25 mouse cellular contexts compared by ENCODE assay signal in the genomic region with DNA sequence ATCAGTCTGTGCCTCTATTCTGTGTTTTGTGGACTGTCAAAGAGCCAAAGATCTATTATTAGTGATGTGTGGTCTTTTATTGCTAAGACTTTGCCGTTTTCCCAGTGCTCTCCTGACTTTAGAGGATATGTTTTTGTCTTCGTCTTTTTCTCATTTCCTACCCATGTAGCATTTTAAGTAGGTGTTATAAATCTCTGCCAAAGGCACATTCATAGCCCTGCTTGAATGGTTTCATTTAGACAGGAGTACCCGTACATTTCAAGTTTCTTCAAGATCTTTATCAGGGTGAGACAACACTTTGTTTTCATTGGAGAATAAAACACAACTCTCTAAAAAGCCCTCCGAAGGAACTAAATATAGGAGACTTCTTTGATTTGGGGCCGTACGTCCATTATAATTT.
DNase-seq lines count a peak whose midpoint lies in the region; ATAC-seq and TF ChIP-seq lines count a peak whose summit lies in the region.
"Had no signal": no experiment of that assay in that cellular context is flagged by ENCODE, and none has a peak within 500 bp of the region (broad histone marks: within the 10 kb centered on the region; RNA-seq: fewer than 3 reads in every experiment).

No protein-coding gene starts in this region.

- ATAC-seq in hindbrain, embryonic 14.5 days (ENCODE audit: low FRiP score) = no peak
- no peak for ATAC-seq in kidney, postnatal 0 days (replicated peaks; ENCODE audit: low FRiP score, low read depth)
- peak; percentile 43; the same call in 1 of the 2 replicates for ATAC-seq in neural tube, embryonic 11.5 days (ENCODE audit: insufficient read depth, low FRiP score, low TSS enrichment)
- ATAC-seq: activated CD4-positive, CD25-positive, alpha-beta regulatory T cell, adult 4 months; forebrain, embryonic 14.5 days; intestine, embryonic 15.5 days; Patski had no signal

- no peak overlapping the region for H3K9ac ChIP-seq in hindbrain, embryonic 14.5 days
- H3K9ac ChIP-seq in kidney, postnatal 0 days (ENCODE audit: low read depth, low read length) = no peak overlapping the region
- no peak overlapping the region for H3K9ac ChIP-seq in neural tube, embryonic 11.5 days (ENCODE audit: low read length)
- H3K9ac ChIP-seq: embryonic facial prominence, embryonic 15.5 days; heart, embryonic 15.5 days; intestine, embryonic 15.5 days had no signal

- peak; percentile 40 for DNase-seq in hindbrain, embryonic 14.5 days (ENCODE audit: low spot score)
- DNase-seq in hindbrain, embryonic 10.5 days (ENCODE audit: low spot score) = no peak
- DNase-seq in kidney, postnatal 0 days (ENCODE audit: low spot score) = peak; percentile 14
- no peak for DNase-seq in kidney, adult 8-10 months
- no peak for DNase-seq in neural tube, embryonic 11.5 days (ENCODE audit: low spot score)
- no peak for DNase-seq in neural tube, embryonic 10.5 days (ENCODE audit: extremely low spot score, low spot score)
- peak; percentile 5 for DNase-seq in mesoderm, embryonic 11.5 days (ENCODE audit: low read depth, low spot score)
- DNase-seq in right cerebral cortex, adult 18-20 months = no peak
- DNase-seq: adrenal gland, postnatal 14 days; cerebellum, adult 18-20 months; cerebellum, adult 9-11 months; cerebellum, postnatal 36 days; gastrocnemius, postnatal 10 days; heart, adult 2 months; heart, postnatal 14 days had no signal

- WGBS in hindbrain, embryonic 14.5 days = 52% methylated on average over 6 of the region's 6 CpGs
- WGBS in hindbrain, embryonic 10.5 days = 83% methylated on average over 6 of the region's 6 CpGs
- WGBS in kidney, postnatal 0 days = 20% methylated on average over 6 of the region's 6 CpGs
- 54% methylated on average over 6 of the region's 6 CpGs for WGBS in neural tube, embryonic 11.5 days

- H3K9me3 ChIP-seq in hindbrain, embryonic 14.5 days (ENCODE audit: control insufficient read depth, low read length) = no peaks in the 10 kb centered on the region
- H3K9me3 ChIP-seq in hindbrain, embryonic 10.5 days = no peaks in the 10 kb centered on the region
- no peaks in the 10 kb centered on the region for H3K9me3 ChIP-seq in kidney, postnatal 0 days (replicated peaks; ENCODE audit: low read length)
- no peaks in the 10 kb centered on the region for H3K9me3 ChIP-seq in neural tube, embryonic 11.5 days (ENCODE audit: control insufficient read depth, low read length)
- H3K9me3 ChIP-seq: embryonic facial prominence, embryonic 15.5 days; forebrain, embryonic 10.5 days; heart, embryonic 15.5 days; intestine, embryonic 15.5 days had no signal

- no peak for TF ChIP-seq CTCF in kidney, postnatal 0 days (IDR thresholded peaks at IDR 0.05; ENCODE audit: low read depth)

- no peaks in the 10 kb centered on the region for H3K36me3 ChIP-seq in hindbrain, embryonic 14.5 days (replicated peaks; ENCODE audit: control insufficient read depth, insufficient read depth)
- no peaks in the 10 kb centered on the region for H3K36me3 ChIP-seq in hindbrain, embryonic 10.5 days
- H3K36me3 ChIP-seq in kidney, postnatal 0 days (ENCODE audit: insufficient read depth, low read length) = no peaks in the 10 kb centered on the region
- H3K36me3 ChIP-seq in neural tube, embryonic 11.5 days (ENCODE audit: control insufficient read depth, insufficient read depth, low read length) = no peaks in the 10 kb centered on the region
- H3K36me3 ChIP-seq: embryonic facial prominence, embryonic 15.5 days; forebrain, embryonic 10.5 days; heart, embryonic 15.5 days; intestine, embryonic 15.5 days had no signal

- no peaks in the 10 kb centered on the region for H3K4me1 ChIP-seq in hindbrain, embryonic 14.5 days (replicated peaks; ENCODE audit: control insufficient read depth, insufficient read depth, low read length)
- no peaks in the 10 kb centered on the region for H3K4me1 ChIP-seq in hindbrain, embryonic 10.5 days (replicated peaks)
- H3K4me1 ChIP-seq in kidney, postnatal 0 days (replicated peaks; ENCODE audit: insufficient read depth, low read length) = 0 out of 2 replicates have a peak, but pooled peaks cover 4% of the 10 kb centered on the region
- no peaks in the 10 kb centered on the region for H3K4me1 ChIP-seq in neural tube, embryonic 11.5 days (ENCODE audit: control insufficient read depth, insufficient read depth, low read length)
- H3K4me1 ChIP-seq: embryonic facial prominence, embryonic 15.5 days; forebrain, embryonic 10.5 days; heart, embryonic 15.5 days; intestine, embryonic 15.5 days had no signal

- H3K4me3 ChIP-seq in hindbrain, embryonic 14.5 days (replicated peaks; ENCODE audit: low read length) = no peak overlapping the region
- no peak overlapping the region for H3K4me3 ChIP-seq in hindbrain, embryonic 10.5 days
- H3K4me3 ChIP-seq in kidney, postnatal 0 days (replicated peaks; ENCODE audit: low read depth, low read length) = no peak overlapping the region
- H3K4me3 ChIP-seq in neural tube, embryonic 11.5 days (ENCODE audit: low read depth, low read length) = no peak overlapping the region
- H3K4me3 ChIP-seq: embryonic facial prominence, embryonic 15.5 days; erythroblast, embryonic 14.5 days; forebrain, embryonic 10.5 days; heart, adult 2 months; heart, embryonic 15.5 days; intestine, embryonic 15.5 days had no signal

- H3K27me3 ChIP-seq in hindbrain, embryonic 14.5 days (ENCODE audit: control insufficient read depth, insufficient read depth, low read length) = no peaks in the 10 kb centered on the region
- no peaks in the 10 kb centered on the region for H3K27me3 ChIP-seq in hindbrain, embryonic 10.5 days (ENCODE audit: insufficient read depth, poor library complexity, severe bottlenecking)
- H3K27me3 ChIP-seq in kidney, postnatal 0 days (ENCODE audit: insufficient read depth, low read length) = no peaks in the 10 kb centered on the region
- no peaks in the 10 kb centered on the region for H3K27me3 ChIP-seq in neural tube, embryonic 11.5 days (ENCODE audit: control insufficient read depth, insufficient read depth, low read length)
- H3K27me3 ChIP-seq: CH12.LX; embryonic facial prominence, embryonic 15.5 days; heart, embryonic 15.5 days; intestine, embryonic 15.5 days had no signal

- no peak overlapping the region for H3K4me2 ChIP-seq in hindbrain, embryonic 14.5 days (replicated peaks)
- no peak overlapping the region for H3K4me2 ChIP-seq in kidney, postnatal 0 days (ENCODE audit: low read length)
- H3K4me2 ChIP-seq in neural tube, embryonic 11.5 days (ENCODE audit: low read depth) = no peak overlapping the region
- H3K4me2 ChIP-seq: embryonic facial prominence, embryonic 15.5 days; heart, embryonic 11.5 days; heart, embryonic 15.5 days; intestine, embryonic 15.5 days had no signal

- no peak overlapping the region for H3K27ac ChIP-seq in hindbrain, embryonic 14.5 days
- H3K27ac ChIP-seq in hindbrain, embryonic 10.5 days = no peak overlapping the region
- H3K27ac ChIP-seq in kidney, postnatal 0 days = no peak overlapping the region
- no peak overlapping the region for H3K27ac ChIP-seq in neural tube, embryonic 11.5 days (ENCODE audit: low read depth, low read length)
- H3K27ac ChIP-seq: embryonic facial prominence, embryonic 15.5 days; forebrain, embryonic 10.5 days; heart, adult 2 months; heart, embryonic 15.5 days; intestine, embryonic 15.5 days had no signal

Comparison
In these comparisons a context has a peak if more than half of its experiments do, and no peak if none do; other contexts are left out.
1. DNase-seq: peak in hindbrain, embryonic 14.5 days (single experiment), kidney, postnatal 0 days (single experiment) and mesoderm, embryonic 11.5 days (single experiment); none in hindbrain, embryonic 10.5 days (single experiment), kidney, adult 8-10 months (0 of 2), neural tube, embryonic 11.5 days (single experiment), neural tube, embryonic 10.5 days (single experiment) and right cerebral cortex, adult 18-20 months (single experiment).